Mouse (Mus musculus): ENCODE measurements around the gene Ube2b.
A peak's percentile ranks its signal among the peaks of the same experiment; 100 is the strongest.

The Ube2b gene

DNA sequence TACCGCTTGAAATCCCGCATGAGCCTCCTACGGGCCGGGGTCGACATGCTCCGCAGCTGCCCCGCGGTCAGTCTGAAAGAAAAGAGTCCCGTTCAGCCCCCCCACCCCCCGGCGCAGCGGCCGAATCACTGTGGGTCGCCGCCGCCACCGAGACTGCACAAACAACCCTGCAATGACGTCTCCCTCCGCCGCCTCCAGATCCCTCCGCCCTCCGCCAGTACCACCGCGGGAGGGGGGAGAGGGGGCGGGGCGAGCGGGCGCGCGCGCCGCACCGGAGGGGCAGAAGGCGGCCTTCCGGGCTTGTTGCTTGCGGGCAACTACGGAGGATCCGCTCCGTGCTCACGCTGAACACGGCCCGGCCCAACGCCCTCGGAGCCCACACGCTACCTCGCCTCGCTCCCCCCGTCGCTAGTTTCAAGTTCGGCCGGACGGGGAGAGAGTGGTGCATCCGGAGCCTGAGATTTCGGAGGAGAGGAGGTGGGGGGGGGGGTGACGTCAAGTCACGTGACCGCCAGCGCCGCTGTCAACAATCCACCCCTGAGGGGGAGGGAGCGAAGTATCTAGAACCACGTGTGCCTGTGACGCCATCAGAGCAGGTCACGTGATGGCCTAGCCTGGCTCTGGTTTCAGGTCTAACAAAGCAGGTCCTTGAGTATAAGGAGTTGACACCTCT lies at the start of gene Ube2b:
Gene Ube2b, minus strand, starts transcription at position 473 of the 673 bp plus-strand sequence.
- peak; percentile 97 for DNase-seq (ENCODE audit: low spot score)

DNA sequence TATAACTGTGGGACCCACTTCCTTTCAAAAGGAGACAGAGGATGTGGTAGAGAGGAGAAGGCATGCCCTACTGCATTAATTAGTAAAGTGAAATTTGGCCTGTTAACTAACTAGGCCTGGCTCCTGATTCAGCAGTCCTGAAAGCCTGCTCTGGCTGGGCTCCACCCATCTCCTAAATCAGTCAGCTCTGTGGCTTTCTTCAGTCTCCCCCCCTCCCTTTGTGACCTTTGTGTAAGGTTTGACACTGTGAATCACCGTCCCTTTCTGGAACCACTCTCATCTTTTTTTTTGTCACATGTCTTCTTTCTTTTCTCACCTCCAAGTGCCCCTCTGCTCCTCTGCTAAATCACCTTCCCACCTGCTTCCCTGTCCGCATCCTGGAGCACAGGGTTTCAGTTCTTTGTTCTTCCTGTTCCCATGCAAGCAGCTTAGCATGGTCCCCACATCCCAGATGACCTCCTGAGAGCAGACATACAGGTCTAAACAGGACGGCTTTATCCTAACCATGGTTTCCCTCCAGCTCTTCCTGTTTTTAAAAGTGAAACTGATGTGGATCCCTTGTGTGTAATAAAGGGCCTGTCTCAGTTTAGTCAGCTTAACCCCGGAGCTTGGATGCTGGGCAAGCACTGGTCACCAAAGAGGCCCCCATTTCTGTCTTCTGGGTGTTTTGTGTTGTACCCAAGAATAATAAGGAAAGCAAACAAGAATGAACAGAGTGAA lies 46.0 kb upstream of the Ube2b start:
- no peak for DNase-seq (ENCODE audit: low spot score)

DNA sequence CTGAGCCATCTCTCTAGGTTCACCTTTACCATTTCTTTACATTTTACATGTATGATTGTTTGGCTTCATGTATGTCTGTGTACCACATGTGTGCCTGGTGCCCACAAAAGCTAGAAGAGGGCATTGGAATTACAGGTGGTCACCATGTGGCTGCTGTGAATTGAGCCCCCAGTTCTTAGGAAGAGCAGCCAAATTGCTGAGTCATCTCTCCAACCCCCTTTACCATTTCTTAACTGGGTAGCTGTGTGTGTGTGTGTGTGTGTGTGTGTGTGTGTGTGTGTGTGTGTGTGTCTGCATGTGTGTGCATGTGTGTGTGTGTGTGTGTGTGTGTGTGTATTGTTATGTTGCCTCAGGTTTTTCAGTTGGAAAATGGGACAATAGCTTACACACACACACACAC lies 43.6 kb upstream of the Ube2b start:
- no peak for DNase-seq (ENCODE audit: low spot score)

DNA sequence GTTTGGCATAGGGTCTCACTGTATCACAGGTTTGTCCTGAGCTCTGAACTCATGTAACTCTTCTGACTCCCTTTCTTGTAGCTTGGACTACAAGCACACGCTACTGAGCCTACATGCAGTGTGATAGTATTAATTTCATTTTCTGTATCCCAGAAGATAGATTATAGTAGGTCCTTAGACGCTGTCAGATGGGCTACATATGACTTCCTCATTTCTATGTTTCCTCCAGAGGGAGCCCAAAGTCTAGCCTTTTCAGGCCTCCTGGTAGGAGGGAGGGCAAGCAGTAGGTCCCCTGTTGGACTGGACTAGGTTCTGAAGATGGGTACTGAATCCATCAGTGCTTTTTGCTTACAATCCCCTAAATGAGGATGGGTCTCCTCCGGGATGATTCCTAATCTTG lies 42.7 kb upstream of the Ube2b start:
- DNase-seq (ENCODE audit: low spot score), result no peak

DNA sequence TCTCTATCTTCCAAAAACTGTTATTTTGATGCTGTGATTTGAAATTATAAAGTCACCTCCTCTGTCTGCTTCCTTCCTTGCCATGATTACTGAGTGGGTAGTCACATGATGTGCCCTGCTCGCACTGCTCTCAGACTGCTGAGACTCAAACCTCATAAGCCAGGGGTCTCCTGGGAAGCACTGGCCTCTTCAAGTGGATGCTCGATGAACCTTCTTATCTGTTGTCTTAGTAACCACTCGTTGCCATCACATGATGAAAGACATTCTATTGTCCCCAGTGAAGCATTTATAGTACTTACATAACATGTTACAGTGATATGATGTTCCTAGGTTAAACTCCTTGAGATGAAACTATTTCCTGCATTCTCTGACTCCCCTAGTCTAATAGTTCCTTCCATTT lies 37.1 kb upstream of the Ube2b start:
- no peak for DNase-seq (ENCODE audit: low spot score)

DNA sequence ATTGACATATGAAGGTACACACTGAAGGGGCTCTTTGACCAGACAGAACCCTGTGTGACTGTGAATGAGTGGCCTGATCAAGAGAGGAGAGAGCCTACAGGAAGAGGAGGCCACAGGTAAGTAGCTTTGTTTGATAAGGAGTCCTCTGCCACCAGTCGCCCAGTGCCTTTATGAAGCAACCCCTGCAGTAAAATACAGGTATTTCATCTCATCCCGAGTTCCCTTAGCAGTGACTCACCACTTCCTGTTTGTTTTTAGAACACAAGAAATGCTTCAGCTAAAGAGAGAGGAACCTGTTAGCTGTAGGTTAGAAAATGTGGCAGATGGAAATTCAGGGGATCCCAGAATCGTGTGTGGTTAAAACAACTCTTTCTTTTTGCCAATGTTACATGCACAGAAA lies 35.3 kb upstream of the Ube2b start:
- DNase-seq (ENCODE audit: low spot score), result no peak

DNA sequence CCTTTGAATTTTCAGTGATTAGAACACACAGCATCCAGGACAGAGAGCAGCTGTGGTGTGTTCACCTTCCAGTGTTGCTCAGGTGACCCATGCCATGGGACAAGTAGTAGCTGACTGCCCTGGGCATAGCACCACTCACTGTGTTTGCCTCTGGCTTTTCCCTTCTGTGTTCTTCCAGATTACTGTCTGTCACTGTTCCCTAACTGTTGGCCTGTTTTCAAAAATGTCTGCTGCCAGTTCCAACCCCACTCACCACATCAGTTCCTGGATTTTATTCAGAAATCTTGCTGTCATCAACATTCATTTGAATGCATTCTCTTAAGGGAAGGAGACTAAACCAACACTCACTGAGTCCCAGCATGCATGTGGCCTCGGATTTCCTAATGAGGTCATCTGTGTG lies 33.4 kb upstream of the Ube2b start:
- no peak for DNase-seq (ENCODE audit: low spot score)

DNA sequence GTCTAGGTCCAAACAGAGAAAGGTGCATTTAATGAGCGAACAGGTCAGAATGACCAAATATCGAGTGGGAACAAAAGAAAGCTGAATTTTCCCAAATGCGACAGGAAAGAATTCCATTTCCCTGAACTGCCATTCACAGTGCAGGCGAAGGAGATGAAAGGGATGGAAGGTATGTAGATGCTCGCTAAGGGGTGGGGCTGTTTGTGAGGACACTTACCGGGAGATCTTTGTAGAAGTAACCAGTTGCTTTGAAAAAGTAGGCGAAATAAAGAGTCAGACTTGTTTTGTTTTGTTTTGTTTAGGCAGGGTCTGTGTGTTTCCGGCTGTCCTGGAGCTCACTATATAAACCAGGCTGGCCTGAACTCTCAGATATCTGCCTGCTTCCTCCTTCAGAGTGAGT lies 31.8 kb upstream of the Ube2b start:
- DNase-seq (ENCODE audit: low spot score), result no peak

DNA sequence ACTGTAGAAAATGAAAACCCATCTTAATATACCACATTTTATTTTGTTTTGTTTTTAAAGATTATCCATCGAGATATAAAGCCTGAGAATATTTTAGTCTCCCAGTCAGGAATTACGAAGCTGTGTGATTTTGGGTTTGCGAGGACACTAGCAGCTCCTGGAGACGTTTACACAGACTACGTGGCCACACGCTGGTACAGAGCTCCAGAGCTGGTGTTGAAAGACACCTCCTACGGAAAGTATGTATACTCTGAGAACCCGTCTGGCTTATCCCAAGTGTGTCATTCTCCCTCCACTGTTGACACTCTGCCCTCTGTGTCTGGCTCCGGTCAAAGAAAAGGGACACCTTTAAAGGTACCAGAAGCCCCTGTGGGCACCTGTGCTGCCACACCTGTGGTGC lies 17.7 kb upstream of the Ube2b start:
- no peak for DNase-seq (ENCODE audit: low spot score)

DNA sequence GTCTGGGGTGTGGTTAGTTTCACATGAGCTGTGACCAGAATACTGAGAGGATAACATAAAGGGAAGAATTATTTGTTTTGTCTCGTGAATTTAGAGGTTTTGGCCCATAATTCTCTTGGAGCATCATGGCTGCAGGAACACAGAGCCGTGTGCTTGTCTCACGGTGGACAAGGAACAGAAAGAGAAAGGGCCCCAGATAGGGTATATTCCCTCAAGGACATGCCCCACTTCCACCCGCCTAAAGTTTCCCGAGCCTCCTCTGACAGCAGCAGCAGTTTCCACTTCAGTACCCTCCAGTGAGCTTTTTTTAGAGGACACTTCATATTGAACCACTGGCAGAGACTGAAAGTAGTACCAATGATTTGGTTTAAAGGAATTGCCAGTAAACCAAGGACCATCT lies 11.0 kb upstream of the Ube2b start:
- no peak for DNase-seq (ENCODE audit: low spot score)

DNA sequence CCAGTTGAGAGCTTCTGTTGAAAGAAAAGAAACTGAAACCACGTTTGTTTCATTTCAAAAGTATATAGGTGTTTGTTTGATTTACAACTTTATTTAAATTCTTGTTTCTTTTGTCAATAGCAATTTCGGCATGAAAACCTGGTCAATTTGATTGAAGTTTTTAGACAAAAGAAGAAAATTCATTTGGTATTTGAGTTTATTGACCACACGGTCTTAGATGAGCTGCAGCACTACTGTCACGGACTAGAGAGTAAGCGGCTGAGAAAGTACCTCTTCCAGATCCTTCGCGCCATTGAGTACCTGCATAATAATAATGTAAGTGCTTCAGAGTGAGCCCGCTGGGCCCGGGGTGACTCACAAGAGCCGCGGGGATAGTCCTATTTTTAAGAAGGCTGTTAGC lies 10.4 kb upstream of the Ube2b start:
- no peak for DNase-seq (ENCODE audit: low spot score)

DNA sequence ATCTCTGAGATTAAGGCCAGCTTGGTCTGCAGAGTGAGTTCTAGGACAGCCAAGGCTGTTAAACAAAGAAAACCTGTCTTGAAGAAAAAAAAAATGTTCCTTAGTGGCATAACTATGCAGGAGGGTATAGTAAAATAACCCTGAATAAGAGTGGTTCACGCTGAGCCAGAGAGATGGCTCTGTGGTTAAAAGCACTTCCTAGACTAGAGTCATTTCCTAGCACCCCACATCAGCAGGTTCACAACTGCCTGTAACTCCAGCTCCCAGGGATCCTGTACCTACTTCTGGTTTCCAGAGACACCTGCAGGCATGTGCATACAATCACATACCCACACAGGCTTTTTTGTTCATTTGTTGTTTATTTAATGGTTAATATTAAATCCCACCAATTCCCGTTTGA lies 5.0 kb upstream of the Ube2b start:
- no peak for DNase-seq (ENCODE audit: low spot score)

DNA sequence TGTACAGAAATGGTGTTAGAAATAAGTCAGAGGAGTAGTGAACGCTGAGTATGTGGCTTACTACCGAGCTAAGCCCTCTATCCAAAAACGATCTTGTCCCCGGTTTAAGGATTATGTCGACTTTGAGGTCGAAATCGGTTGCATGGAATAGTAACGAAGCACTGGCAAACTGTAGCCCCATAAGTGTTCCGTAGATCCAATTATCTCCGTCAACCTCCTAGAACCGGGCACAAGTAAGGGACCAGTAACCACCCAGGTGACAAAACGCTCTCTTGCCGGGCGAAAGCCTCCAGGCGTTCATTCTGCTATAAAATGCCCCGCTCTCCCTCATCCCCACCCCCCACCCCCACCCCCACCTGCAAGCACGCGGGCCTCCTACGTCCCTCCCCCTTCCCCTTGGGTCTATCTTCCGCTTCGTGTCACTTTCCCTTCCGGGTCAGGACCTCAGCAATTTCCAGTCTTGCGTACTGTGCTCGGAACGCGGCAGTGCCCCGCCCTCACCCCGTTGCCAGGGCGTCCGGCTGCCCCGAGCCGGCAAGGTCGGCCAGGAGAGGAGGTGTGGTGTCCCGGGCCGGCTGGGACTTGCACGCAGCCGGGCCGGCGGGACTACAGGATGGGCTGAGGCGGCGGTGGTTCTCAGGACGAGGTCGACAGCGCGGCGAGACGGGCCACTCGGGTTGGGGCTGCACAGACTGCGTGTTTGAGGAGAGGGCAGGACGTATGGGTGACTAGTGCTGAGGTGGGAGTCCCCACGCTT lies 3.4 kb upstream of the Ube2b start, which contains the start of gene Cdkl3:
Gene Cdkl3, plus strand, starts transcription at position 450 of the 757 bp plus-strand sequence.
- DNase-seq (ENCODE audit: low spot score), result peak; percentile 94

DNA sequence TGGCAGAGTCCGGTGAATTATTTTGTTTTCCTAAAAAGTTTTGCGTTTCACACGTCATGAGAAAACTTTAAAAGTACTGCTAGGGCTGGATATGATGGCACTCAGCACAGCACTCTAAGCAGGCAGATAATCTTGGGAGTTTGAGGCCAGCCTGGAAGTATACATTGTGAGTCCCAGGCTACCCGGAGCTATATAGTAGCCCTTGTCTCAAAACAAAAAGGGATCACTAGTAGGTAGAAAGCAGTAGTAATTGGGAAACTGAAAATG lies 2.9 kb upstream of the Ube2b start:
- no peak for DNase-seq (ENCODE audit: low spot score)

DNA sequence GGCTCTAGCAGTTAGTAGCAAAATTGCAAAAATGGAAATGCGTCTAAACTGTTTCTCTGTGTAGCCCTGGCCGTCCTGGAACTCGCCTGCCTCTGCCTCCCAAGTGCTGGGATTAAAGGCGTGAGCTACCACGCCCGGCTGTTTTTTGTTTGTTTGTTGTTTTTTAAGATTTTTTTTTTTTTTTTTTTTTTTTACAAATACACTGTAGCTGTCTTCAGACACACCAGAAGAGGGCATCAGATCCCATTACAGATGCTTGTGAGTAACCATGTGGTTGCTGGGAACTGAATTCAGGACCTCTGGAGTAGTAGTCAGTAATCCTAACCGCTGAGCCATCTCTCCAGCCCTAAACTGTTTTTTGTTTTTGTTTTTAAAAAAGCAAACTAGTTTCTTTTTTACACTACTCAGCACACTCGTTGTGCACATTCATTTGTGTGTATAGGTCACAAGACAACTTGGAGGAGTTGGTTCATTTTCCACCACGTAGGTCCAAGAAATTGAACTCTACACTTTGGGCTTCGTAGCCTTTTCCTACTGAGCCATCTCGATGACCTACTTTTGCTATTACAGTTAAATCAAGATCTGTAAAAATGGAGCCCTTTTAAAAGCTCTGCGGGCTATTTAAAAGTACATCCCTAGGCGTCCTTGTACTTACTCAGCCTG lies 2.4 kb upstream of the Ube2b start:
- no peak for DNase-seq (ENCODE audit: low spot score)

DNA sequence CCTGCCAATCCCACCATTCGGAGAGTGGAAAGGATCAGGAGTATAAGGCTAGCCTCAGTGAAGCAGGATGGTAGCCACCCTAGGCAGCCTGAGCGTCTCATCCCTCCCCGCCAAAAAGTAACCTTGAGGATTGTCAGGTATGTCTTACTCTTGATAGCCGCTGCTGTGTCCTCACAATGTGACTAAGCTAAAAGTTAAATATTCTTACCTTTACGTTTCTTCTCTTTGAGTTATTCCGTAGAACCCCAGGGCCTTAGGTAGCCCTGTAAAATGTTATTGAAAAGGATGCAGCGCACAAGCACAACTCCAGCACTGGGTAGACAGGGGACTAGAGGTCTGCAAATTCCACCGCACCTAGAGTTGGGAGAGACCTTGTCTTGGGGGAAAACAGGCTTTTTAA lies 1.3 kb upstream of the Ube2b start:
- DNase-seq (ENCODE audit: low spot score), result no peak

DNA sequence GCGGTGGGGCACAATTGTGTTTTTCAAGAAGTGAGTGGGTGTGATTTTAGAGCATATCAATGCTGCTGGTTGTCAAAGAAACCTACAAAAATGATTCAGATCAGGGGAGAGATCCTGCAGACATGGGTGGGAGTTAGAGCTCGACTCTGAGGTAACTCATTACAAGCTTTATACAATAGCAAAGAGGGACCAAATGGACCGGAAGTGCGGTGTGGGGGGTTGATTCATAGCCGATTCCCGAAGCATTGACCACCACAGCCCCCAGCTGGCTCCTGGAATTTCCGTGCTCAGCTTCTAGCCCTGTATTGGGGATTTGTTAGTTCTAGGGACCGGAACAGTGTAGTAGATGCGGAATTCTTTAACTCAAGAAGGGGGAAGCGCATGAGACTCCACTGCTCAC lies 779 bp upstream of the Ube2b start:
- DNase-seq (ENCODE audit: low spot score), result no peak

DNA sequence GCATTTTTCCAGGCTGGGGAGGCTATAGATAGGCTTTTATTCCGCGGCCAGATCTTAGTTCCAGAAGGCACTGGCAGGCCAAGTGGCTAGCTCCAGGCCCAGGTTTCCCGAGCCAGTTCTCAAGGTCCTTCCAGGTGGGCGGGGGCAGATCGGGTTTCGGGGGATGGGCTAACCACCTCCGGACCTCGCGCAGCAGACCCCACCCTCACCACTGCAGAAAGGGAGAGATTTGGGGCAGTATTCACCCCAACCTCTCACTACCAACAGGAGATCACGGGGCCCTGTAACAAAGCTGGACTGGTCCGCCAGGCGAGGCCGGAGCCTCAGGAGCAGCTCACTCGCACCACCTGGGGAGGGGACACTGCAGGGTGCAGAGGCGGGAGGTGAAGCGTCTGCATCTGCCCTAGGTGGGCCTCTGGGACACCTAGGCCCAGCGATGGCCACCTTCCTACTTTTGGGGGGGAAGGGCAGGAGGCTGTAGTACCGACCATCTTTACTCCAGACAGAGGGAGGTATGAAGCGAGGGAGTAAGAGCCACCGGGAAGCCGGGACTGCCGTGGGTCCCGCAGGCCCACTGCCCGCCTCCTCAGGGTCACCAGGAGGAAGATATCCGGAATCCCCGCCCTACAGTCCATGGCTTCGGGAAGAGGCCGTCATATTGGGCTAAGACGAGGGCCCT lies 812 bp downstream of the Ube2b start:
- DNase-seq (ENCODE audit: low spot score), result peak; percentile 79

DNA sequence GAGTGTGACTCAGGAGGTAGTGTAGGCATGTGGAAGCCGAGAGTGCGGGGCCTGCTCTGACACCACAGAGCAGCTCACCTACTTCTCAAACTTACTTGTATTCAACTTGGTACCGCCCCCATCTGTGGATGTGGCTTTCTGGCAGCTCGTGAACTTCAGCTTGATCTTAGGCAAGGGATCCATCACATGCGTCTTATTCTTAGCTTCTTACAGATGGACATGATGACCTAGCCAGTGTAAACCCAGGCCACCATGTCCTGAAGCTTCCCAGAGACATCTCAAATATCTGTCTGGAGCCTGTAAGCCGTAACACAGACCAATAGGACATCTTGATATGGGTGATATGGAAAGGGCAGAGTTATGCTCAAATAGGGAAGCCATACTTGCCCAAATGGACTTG lies 28.9 kb downstream of the Ube2b start:
- no peak for DNase-seq (ENCODE audit: low spot score)

DNA sequence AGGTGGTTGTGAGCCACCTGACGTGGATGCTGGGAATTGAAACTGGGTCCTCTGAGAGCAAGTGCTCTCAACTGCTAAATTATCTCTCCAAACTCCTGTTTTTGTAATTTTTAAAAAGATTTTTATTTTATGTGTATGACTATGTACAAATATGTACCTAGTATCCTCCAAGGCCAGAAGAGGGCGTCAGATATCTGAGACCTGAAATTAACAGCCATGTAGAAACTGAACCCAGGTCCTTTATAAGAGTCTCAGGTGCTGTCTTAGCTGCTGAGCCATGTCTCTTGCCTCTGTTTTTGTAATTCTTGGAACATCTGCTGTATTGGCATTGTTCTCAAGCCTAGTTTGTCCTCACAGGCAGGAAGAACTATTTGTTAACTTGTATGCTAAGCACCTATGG lies 31.1 kb downstream of the Ube2b start:
- no peak for DNase-seq (ENCODE audit: low spot score)

DNA sequence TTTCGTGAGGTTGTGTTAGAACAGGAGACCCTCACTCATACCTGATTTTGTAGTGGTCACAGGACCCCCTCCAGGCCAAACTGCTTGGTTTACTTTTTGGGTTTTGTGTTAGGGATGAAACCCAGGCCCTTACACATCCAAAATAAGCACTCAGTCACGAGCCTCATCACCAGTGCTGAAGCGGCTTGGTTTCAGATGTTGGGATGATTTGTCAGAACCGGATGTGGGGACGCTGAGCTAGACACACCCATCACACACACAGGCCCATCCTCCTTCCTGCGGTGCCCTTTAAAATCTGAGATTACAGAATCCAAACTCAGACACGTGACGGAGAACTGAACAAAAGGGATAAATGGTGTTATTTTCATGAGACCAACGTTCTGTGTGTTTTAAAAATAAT lies 31.7 kb downstream of the Ube2b start:
- DNase-seq (ENCODE audit: low spot score), result no peak

All from testis, postnatal 10 days (tissue).